Mouse (Mus musculus): ENCODE results near the gene Chek2. TPM values are rescaled to one million over a fixed set of nuclear protein-coding genes. Genes with fewer than 3 reads are reported as not detected.

Gene Chek2
- polyA plus RNA-seq, 1 experiment: 22.2 TPM

GRCm38 (mm10) chr5:110898169-110898568, 58.4 kb downstream of the Chek2 start:
- H3K4me1 ChIP-seq (ENCODE audit: control insufficient read depth, insufficient read depth, low read length): no peaks in the 10 kb centered on the region
- no peak overlapping the region for H3K4me3 ChIP-seq (replicated peaks; ENCODE audit: control insufficient read depth, low read depth, low read length)
- WGBS: 68% methylated on average over 7 of the region's 7 CpGs
- no peak overlapping the region for H3K27ac ChIP-seq (ENCODE audit: control insufficient read depth, insufficient read depth, low read depth, low read length, poor library complexity)
- TF ChIP-seq CTCF (IDR thresholded peaks at IDR 0.05; ENCODE audit: control insufficient read depth, insufficient read depth, low read length) (no peak), POLR2A (IDR thresholded peaks at IDR 0.05; ENCODE audit: borderline replicate concordance, control insufficient read depth, low read depth, low read length) (no peak)

- Histone ChIP-seq H3K4me3 (replicated peaks; ENCODE audit: control insufficient read depth, low read depth, low read length) (no peak overlapping the region), H3K4me1 (ENCODE audit: control insufficient read depth, insufficient read depth, low read length) (no peaks in the 10 kb centered on the region), H3K27ac (ENCODE audit: control insufficient read depth, insufficient read depth, low read depth, low read length, poor library complexity) (no peak overlapping the region)
- TF ChIP-seq CTCF (IDR thresholded peaks at IDR 0.05; ENCODE audit: control insufficient read depth, insufficient read depth, low read length): no peak
- TF ChIP-seq POLR2A (IDR thresholded peaks at IDR 0.05; ENCODE audit: borderline replicate concordance, control insufficient read depth, low read depth, low read length): no peak
- WGBS: 78% methylated on average over 4 of the region's 4 CpGs
Observed at GRCm38 (mm10) chr5:110898785-110899184, 59.0 kb downstream of the Chek2 start.

- Histone ChIP-seq H3K4me1 (ENCODE audit: control insufficient read depth, insufficient read depth, low read length) (no peaks in the 10 kb centered on the region), H3K4me3 (replicated peaks; ENCODE audit: control insufficient read depth, low read depth, low read length) (no peak overlapping the region), H3K27ac (ENCODE audit: control insufficient read depth, insufficient read depth, low read depth, low read length, poor library complexity) (no peak overlapping the region)
- TF ChIP-seq POLR2A (IDR thresholded peaks at IDR 0.05; ENCODE audit: borderline replicate concordance, control insufficient read depth, low read depth, low read length) (no peak), CTCF (IDR thresholded peaks at IDR 0.05; ENCODE audit: control insufficient read depth, insufficient read depth, low read length) (no peak)
Observed at GRCm38 (mm10) chr5:110900331-110900730, 60.6 kb downstream of the Chek2 start.

DNA sequence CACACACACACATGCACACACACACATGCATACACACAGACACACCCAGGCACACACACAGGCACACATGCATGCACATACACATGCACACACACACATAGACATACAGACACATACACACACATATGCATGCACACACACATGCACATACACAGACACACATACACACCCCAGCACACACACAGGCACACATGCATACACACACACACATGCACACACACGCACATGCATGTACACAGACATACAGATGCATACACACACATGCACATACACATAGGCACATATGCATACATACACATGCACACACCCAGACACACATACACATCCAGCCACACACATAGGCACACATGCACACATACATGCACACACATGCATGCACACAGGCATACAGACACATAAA, 66.9 kb downstream of the Chek2 start:
- H3K4me3 ChIP-seq (replicated peaks; ENCODE audit: control insufficient read depth, low read depth, low read length): no peak overlapping the region
- no peak overlapping the region for H3K27ac ChIP-seq (ENCODE audit: control insufficient read depth, insufficient read depth, low read depth, low read length, poor library complexity)
- TF ChIP-seq POLR2A (IDR thresholded peaks at IDR 0.05; ENCODE audit: borderline replicate concordance, control insufficient read depth, low read depth, low read length) (no peak), CTCF (IDR thresholded peaks at IDR 0.05; ENCODE audit: control insufficient read depth, insufficient read depth, low read length) (no peak)
- 82% methylated on average over 1 of the region's 1 CpGs for WGBS
- H3K4me1 ChIP-seq (ENCODE audit: control insufficient read depth, insufficient read depth, low read length): no peaks in the 10 kb centered on the region

- H3K4me3 ChIP-seq (replicated peaks; ENCODE audit: control insufficient read depth, low read depth, low read length): no peak overlapping the region
- no peaks in the 10 kb centered on the region for H3K4me1 ChIP-seq (ENCODE audit: control insufficient read depth, insufficient read depth, low read length)
- TF ChIP-seq CTCF (IDR thresholded peaks at IDR 0.05; ENCODE audit: control insufficient read depth, insufficient read depth, low read length) (no peak), POLR2A (IDR thresholded peaks at IDR 0.05; ENCODE audit: borderline replicate concordance, control insufficient read depth, low read depth, low read length) (no peak)
- no peak overlapping the region for H3K27ac ChIP-seq (ENCODE audit: control insufficient read depth, insufficient read depth, low read depth, low read length, poor library complexity)
Observed at GRCm38 (mm10) chr5:110908879-110909278, 69.1 kb downstream of the Chek2 start.

DNA sequence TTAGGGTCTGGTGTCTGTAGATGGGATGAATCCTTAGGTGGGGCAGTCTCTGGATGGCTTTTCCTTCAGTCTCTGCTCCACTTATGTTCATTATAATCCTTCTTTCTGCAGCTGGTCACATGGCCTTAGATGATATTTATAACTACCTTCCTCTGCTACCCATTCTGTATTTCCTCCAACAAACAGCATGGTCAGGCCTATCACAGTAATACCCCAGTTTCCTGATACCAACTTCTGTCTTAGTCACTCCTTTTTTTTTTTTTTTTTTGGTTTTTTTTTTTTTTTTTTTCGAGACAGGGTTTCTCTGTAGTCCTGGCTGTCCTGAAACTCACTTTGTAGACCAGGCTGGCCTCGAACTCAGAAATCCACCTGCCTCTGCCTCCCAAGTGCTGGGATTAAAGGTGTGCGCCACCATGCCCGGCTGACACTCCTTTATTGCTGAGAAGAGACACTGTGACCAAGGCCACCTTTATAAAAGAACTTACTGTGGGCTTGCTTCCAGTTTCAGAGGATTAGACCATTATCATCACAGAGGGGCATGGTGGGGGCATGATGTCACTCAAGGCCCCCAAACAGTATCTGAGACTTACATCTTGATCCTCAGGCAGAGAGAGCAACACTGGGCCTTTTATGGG, 70.3 kb downstream of the Chek2 start:
- no peak overlapping the region for H3K27ac ChIP-seq (ENCODE audit: control insufficient read depth, insufficient read depth, low read depth, low read length, poor library complexity)
- 63% methylated on average over 4 of the region's 4 CpGs for WGBS
- TF ChIP-seq CTCF (IDR thresholded peaks at IDR 0.05; ENCODE audit: control insufficient read depth, insufficient read depth, low read length) (no peak), POLR2A (IDR thresholded peaks at IDR 0.05; ENCODE audit: borderline replicate concordance, control insufficient read depth, low read depth, low read length) (no peak)
- H3K4me3 ChIP-seq (replicated peaks; ENCODE audit: control insufficient read depth, low read depth, low read length): no peak overlapping the region
- H3K4me1 ChIP-seq (ENCODE audit: control insufficient read depth, insufficient read depth, low read length): no peaks in the 10 kb centered on the region

GRCm38 (mm10) chr5:110914859-110915258, 75.1 kb downstream of the Chek2 start:
- no peak overlapping the region for H3K27ac ChIP-seq (ENCODE audit: control insufficient read depth, insufficient read depth, low read depth, low read length, poor library complexity)
- TF ChIP-seq POLR2A (IDR thresholded peaks at IDR 0.05; ENCODE audit: borderline replicate concordance, control insufficient read depth, low read depth, low read length): no peak
- no peak for TF ChIP-seq CTCF (IDR thresholded peaks at IDR 0.05; ENCODE audit: control insufficient read depth, insufficient read depth, low read length)
- no peak overlapping the region for H3K4me3 ChIP-seq (replicated peaks; ENCODE audit: control insufficient read depth, low read depth, low read length)
- no peaks in the 10 kb centered on the region for H3K4me1 ChIP-seq (ENCODE audit: control insufficient read depth, insufficient read depth, low read length)
- 89% methylated on average over 11 of the region's 11 CpGs for WGBS

GRCm38 (mm10) chr5:110916241-110916640, 76.5 kb downstream of the Chek2 start:
- Histone ChIP-seq H3K27ac (ENCODE audit: control insufficient read depth, insufficient read depth, low read depth, low read length, poor library complexity) (no peak overlapping the region), H3K4me3 (replicated peaks; ENCODE audit: control insufficient read depth, low read depth, low read length) (no peak overlapping the region), H3K4me1 (ENCODE audit: control insufficient read depth, insufficient read depth, low read length) (no peaks in the 10 kb centered on the region)
- WGBS: 84% methylated on average over 3 of the region's 3 CpGs
- TF ChIP-seq POLR2A (IDR thresholded peaks at IDR 0.05; ENCODE audit: borderline replicate concordance, control insufficient read depth, low read depth, low read length): no peak
- TF ChIP-seq CTCF (IDR thresholded peaks at IDR 0.05; ENCODE audit: control insufficient read depth, insufficient read depth, low read length): no peak

- TF ChIP-seq CTCF (IDR thresholded peaks at IDR 0.05; ENCODE audit: control insufficient read depth, insufficient read depth, low read length) (no peak), POLR2A (IDR thresholded peaks at IDR 0.05; ENCODE audit: borderline replicate concordance, control insufficient read depth, low read depth, low read length) (no peak)
- Histone ChIP-seq H3K4me3 (replicated peaks; ENCODE audit: control insufficient read depth, low read depth, low read length) (no peak overlapping the region), H3K27ac (ENCODE audit: control insufficient read depth, insufficient read depth, low read depth, low read length, poor library complexity) (no peak overlapping the region), H3K4me1 (ENCODE audit: control insufficient read depth, insufficient read depth, low read length) (no peaks in the 10 kb centered on the region)
- WGBS: 79% methylated on average over 4 of the region's 4 CpGs
Observed at GRCm38 (mm10) chr5:110919541-110919940, 79.8 kb downstream of the Chek2 start.
